Mouse (Mus musculus): ENCODE results near the gene Klk15. TPM values are rescaled to one million over a fixed set of nuclear protein-coding genes. Genes with fewer than 3 reads are reported as not detected.

Gene Klk15
- polyA plus RNA-seq (2015; fragmentation: Nextera tagmentation; extraction: Ambion mirVana), result not detected in 2 replicates

GRCm38 (mm10) chr7:43933440-43933839, at the start of gene Klk15:
Gene Klk15 (plus strand): TSS chr7:43933740.

GRCm38 (mm10) chr7:43950364-43950763, 16.8 kb downstream of the Klk15 start, which contains the start of gene Klk1b8:
Gene Klk1b8 (plus strand): TSS chr7:43950664.

GRCm38 (mm10) chr7:43966451-43966850, 32.9 kb downstream of the Klk15 start, which contains the start of gene Klk1b1:
Gene Klk1b1 (plus strand): TSS chr7:43966751.

GRCm38 (mm10) chr7:43975761-43976160, 42.2 kb downstream of the Klk15 start, which contains the start of gene Klk1b9:
Gene Klk1b9 (plus strand): TSS chr7:43976061.

Other genes with a start within 250 kb of the Klk15 start
- gene Klk14, start 243.3 kb upstream of the Klk15 start, polyA plus RNA-seq (2015; fragmentation: Nextera tagmentation; extraction: Ambion mirVana), result not detected in 2 replicates
- gene Klk13, start 221.2 kb upstream of the Klk15 start, polyA plus RNA-seq (2015; fragmentation: Nextera tagmentation; extraction: Ambion mirVana), result 0.21 TPM in 1 of 2 replicates, not detected in the other
- gene Klk12, start 164.8 kb upstream of the Klk15 start, polyA plus RNA-seq (2015; fragmentation: Nextera tagmentation; extraction: Ambion mirVana), result not detected in 2 replicates
- not detected in 2 replicates for gene Klk11, start 159.1 kb upstream of the Klk15 start, polyA plus RNA-seq (2015; fragmentation: Nextera tagmentation; extraction: Ambion mirVana)
- 2.0 and 2.6 TPM in 2 replicates for gene Klk10, start 152.7 kb upstream of the Klk15 start, polyA plus RNA-seq (2015; fragmentation: Nextera tagmentation; extraction: Ambion mirVana)
- not detected in 2 replicates for gene Klk9, start 141.8 kb upstream of the Klk15 start, polyA plus RNA-seq (2015; fragmentation: Nextera tagmentation; extraction: Ambion mirVana)
- gene Klk8, start 136.2 kb upstream of the Klk15 start, polyA plus RNA-seq (2015; fragmentation: Nextera tagmentation; extraction: Ambion mirVana), result 5.9 and 6.4 TPM in 2 replicates
- gene Klk7, start 122.4 kb upstream of the Klk15 start, polyA plus RNA-seq (2015; fragmentation: Nextera tagmentation; extraction: Ambion mirVana), result not detected in 2 replicates
- not detected in 2 replicates for gene Klk6, start 109.2 kb upstream of the Klk15 start, polyA plus RNA-seq (2015; fragmentation: Nextera tagmentation; extraction: Ambion mirVana)
- gene Klk5, start 91.8 kb upstream of the Klk15 start, polyA plus RNA-seq (2015; fragmentation: Nextera tagmentation; extraction: Ambion mirVana), result not detected in 2 replicates
- not detected in 2 replicates for gene Klk4, start 52.6 kb upstream of the Klk15 start, polyA plus RNA-seq (2015; fragmentation: Nextera tagmentation; extraction: Ambion mirVana)
- gene Klk1b8, start 16.9 kb downstream of the Klk15 start, polyA plus RNA-seq (2015; fragmentation: Nextera tagmentation; extraction: Ambion mirVana), result not detected in 2 replicates
- gene Klk1b1, start 33.0 kb downstream of the Klk15 start, polyA plus RNA-seq (2015; fragmentation: Nextera tagmentation; extraction: Ambion mirVana), result not detected in 2 replicates
- not detected in 2 replicates for gene Klk1b9, start 42.3 kb downstream of the Klk15 start, polyA plus RNA-seq (2015; fragmentation: Nextera tagmentation; extraction: Ambion mirVana)
- gene Klk1b11, start 62.1 kb downstream of the Klk15 start, polyA plus RNA-seq (2015; fragmentation: Nextera tagmentation; extraction: Ambion mirVana), result not detected in 2 replicates
- not detected in 2 replicates for gene Klk1b26, start 78.4 kb downstream of the Klk15 start, polyA plus RNA-seq (2015; fragmentation: Nextera tagmentation; extraction: Ambion mirVana)
- not detected in 2 replicates for gene Klk1b27, start 118.5 kb downstream of the Klk15 start, polyA plus RNA-seq (2015; fragmentation: Nextera tagmentation; extraction: Ambion mirVana)
- gene Klk1b21, start 168.6 kb downstream of the Klk15 start, polyA plus RNA-seq (2015; fragmentation: Nextera tagmentation; extraction: Ambion mirVana), result not detected in 2 replicates
- gene Klk1b22, start 178.9 kb downstream of the Klk15 start, polyA plus RNA-seq (2015; fragmentation: Nextera tagmentation; extraction: Ambion mirVana), result not detected in 2 replicates
- not detected in 2 replicates for gene Klk1b16, start 203.0 kb downstream of the Klk15 start, polyA plus RNA-seq (2015; fragmentation: Nextera tagmentation; extraction: Ambion mirVana)

Measured in spleen, postnatal 0 days (tissue).